Mouse (Mus musculus) kidney, embryonic 16.5 days (tissue): Measurements from ENCODE around the gene Olfr134. TPM values are rescaled to one million over a fixed set of nuclear protein-coding genes. Genes with fewer than 3 reads are reported as not detected.
"Not testable (repeated sequence)": the region's sequence is repeated elsewhere in the genome, so short reads cannot be mapped to it uniquely, and the experiment has no call there.

Experiments
- ATAC-seq: fragments of 200-750 bp; cut with Nextera tagmentation; 2 replicates; pipeline ENCODE4 v1.8.0; 2017; ENCODE audit warnings: moderate TSS enrichment; ENCODE audit not compliant: low FRiP score, low TSS enrichment
- H3K27ac ChIP-seq: fragments of 300-500 bp; sonication (generic); 2 replicates; pipeline ENCODE4 v1.5.1; 2014; ENCODE audit warnings: low read length
- H3K27me3 ChIP-seq: fragments of 300-500 bp; sonication (generic); 2 replicates; pipeline ENCODE4 v1.6.1; 2014; ENCODE audit warnings: low read length, control low read depth, mixed read lengths; ENCODE audit not compliant: insufficient read depth
- H3K36me3 ChIP-seq: fragments of 300-500 bp; sonication (generic); 2 replicates; pipeline ENCODE4 v1.6.1; 2014; ENCODE audit warnings: low read length, control low read depth, mixed read lengths; ENCODE audit not compliant: insufficient read depth
- H3K4me1 ChIP-seq: fragments of 300-500 bp; sonication (generic); 2 replicates; pipeline ENCODE4 v1.6.1; 2014; ENCODE audit warnings: low read length, control low read depth, mixed read lengths; ENCODE audit not compliant: insufficient read depth
- H3K4me2 ChIP-seq: fragments of 300-500 bp; sonication (generic); replicated peaks from 2 replicates; pipeline ENCODE4 v1.6.1; 2014; ENCODE audit warnings: low read depth, low read length
- H3K4me3 ChIP-seq: fragments of 300-500 bp; sonication (generic); 2 replicates; pipeline ENCODE4 v1.5.1; 2014; ENCODE audit warnings: mild to moderate bottlenecking, low read length
- H3K9ac ChIP-seq: fragments of 300-500 bp; sonication (generic); replicated peaks from 2 replicates; pipeline ENCODE4 v1.6.1; 2014; ENCODE audit warnings: low read length
- H3K9me3 ChIP-seq: fragments of 300-500 bp; sonication (generic); 2 replicates; pipeline ENCODE4 v1.6.1; 2016; ENCODE audit warnings: low read length, control low read depth
- WGBS: fragments of 180-500 bp; shearing (Covaris S2); extraction: QIAGEN DNeasy Blood & Tissue Kit; methylation state at CpG from one replicate; pipeline ENCODE4 v1.1.7; 2014; 5-methylcytosine and 5-hydroxymethylcytosine counted together
- polyA plus RNA-seq: library from polyadenylated mRNA; unstranded; fragments of >200 nt; fragmentation: Nextera tagmentation; extraction: Ambion mirVana; gene quantifications from 2 replicates; pipeline ENCODE4 v1.2.1, GENCODE M21; 2015

Gene Olfr134
- polyA plus RNA-seq, result not detected in 2 replicates

DNA sequence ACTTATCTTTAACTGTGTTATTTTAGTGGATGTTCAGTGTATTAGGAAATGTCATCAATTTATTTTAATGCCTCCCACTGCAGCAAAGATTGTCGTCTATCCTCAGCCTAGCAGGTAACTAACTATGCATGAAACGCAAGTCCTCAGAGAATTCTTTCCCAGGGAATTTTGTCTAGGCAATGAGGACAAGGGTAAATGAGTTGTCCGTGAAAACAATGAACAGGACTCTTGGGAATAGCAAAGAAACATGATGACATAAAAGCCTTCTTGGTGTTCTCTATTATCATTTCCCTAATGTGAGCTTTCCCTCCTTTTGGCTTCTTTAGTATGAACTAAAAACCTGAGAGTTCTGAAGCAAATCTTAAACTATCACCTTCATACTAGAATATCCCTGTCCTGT lies at the start of gene Olfr134:
TSS of gene Olfr134 (plus strand) at position 301 of the 400 bp plus-strand sequence.
- Histone ChIP-seq H3K9ac (no peak within 1 kb of the TSS), H3K36me3 (no peaks in the 10 kb centered on the region), H3K4me3 (no peak within 1 kb of the TSS), H3K27ac (no peak within 1 kb of the TSS), H3K27me3 (no peaks in the 10 kb centered on the region), H3K9me3 (0 out of 2 replicates have a peak, but pooled peaks cover 2% of the 10 kb centered on the region), H3K4me2 (no peak within 1 kb of the TSS), H3K4me1 (no peaks in the 10 kb centered on the region)
- 74% methylated on average over 3 of the region's 3 CpGs for WGBS
- no peak for ATAC-seq

DNA sequence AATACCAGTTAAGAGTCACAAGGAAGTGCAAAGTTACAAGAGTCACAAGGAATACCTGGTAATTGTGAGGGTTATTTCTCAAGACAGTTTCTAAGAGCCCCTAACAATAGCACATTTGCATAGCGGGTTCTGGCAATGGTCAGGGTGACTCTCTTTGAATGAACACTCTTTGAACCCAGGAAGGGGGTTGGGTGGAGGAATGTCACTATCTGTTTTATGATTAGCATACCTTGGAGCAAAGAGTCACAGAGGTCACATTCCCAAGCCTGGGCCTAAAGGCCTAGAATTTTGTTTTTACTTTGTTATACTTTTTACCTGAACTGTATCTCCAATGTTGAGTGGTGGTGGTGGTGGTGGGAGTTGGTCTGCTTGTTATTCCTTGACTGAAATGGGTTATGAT lies 47.0 kb upstream of the Olfr134 start:
- 78% methylated on average over 1 of the region's 1 CpGs for WGBS
- not testable (repeated sequence) for ATAC-seq

DNA sequence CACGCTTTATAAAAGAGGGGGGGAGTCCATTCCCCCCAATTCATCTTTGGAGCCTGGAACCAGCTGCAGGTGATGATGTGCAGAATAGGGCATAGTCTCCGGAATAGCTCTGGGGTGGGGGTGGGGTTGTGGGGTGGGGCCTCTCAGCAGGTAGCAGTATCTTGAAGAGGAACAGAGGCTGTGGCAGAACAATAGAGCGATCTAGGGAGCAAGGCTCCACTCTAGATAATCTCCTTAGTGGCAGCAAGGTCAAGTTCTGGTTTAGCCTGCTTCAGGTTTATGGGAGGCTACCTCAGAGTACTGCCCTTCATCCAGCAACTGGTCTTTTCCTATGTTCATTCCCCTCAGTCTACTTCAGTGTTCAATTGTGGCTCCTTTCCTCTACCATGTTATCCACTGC lies 45.8 kb upstream of the Olfr134 start:
- H3K9ac ChIP-seq, H3K9me3 ChIP-seq, H3K4me2 ChIP-seq, H3K27me3 ChIP-seq, ATAC-seq, H3K4me1 ChIP-seq, H3K4me3 ChIP-seq, H3K36me3 ChIP-seq, H3K27ac ChIP-seq: not testable (repeated sequence)
- WGBS, result 77% methylated on average over 3 of the region's 3 CpGs

More for the DNA sequence above, 47.0 kb upstream of the Olfr134 start:
- H3K27ac ChIP-seq, H3K4me2 ChIP-seq, H3K4me1 ChIP-seq, H3K4me3 ChIP-seq, H3K27me3 ChIP-seq, H3K9me3 ChIP-seq, H3K9ac ChIP-seq, H3K36me3 ChIP-seq: not testable (repeated sequence)

DNA sequence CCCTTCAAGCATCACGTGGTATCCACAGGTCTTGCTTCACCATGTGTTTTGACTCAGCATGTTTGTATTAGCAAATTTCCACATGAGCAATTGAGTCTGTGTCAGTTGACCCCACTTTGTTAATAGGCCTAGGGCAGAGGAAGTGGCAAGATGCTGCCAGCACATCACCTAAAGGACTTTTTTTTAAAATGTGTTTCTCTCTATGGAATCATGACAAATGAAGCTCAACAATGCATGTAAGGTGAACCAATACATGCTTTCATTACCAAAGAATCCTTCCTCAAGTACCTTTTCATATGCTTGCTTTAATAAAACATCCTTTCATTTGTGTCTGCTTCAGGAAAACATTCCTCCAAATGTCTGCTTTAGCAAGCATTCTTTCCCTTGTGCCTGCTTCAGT lies 36.8 kb upstream of the Olfr134 start, which contains the start of gene Olfr132:
TSS of gene Olfr132 (minus strand) at position 101 of the 400 bp plus-strand sequence.
- no peak within 1 kb of the TSS for H3K4me3 ChIP-seq
- H3K4me2 ChIP-seq, result no peak within 1 kb of the TSS
- no peaks in the 10 kb centered on the region for H3K36me3 ChIP-seq
- H3K4me1 ChIP-seq, result no peaks in the 10 kb centered on the region
- 54% methylated on average over 1 of the region's 1 CpGs for WGBS
- no peak within 1 kb of the TSS for H3K9ac ChIP-seq
- no peak for ATAC-seq
- no peak within 1 kb of the TSS for H3K27ac ChIP-seq
- H3K27me3 ChIP-seq, result no peaks in the 10 kb centered on the region
- H3K9me3 ChIP-seq, result no peaks in the 10 kb centered on the region

DNA sequence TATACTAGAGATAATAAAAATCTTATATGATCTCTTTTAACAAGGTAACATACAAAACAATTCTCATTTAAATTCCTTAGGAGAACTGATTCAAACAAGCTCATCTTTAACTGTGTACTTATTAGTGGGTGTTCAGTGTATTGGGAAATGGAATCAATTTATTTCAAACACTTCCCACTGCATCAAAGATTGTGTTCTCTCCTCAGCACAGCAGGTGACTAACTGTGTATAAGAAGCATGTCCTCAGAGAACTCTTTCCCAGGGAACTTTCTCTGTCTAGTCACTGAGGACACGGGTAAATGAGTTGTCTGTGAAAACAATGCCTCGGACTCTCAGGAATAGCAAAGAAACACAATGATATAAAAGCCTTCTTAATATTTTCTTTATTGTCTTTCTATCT lies 26.2 kb upstream of the Olfr134 start, which contains the start of gene Olfr133:
TSS of gene Olfr133 (plus strand) at position 301 of the 400 bp plus-strand sequence.
- Histone ChIP-seq H3K9me3 (0 out of 2 replicates have a peak, but pooled peaks cover 4% of the 10 kb centered on the region), H3K4me1 (no peaks in the 10 kb centered on the region), H3K4me3 (no peak within 1 kb of the TSS), H3K4me2 (no peak within 1 kb of the TSS), H3K27ac (no peak within 1 kb of the TSS), H3K27me3 (no peaks in the 10 kb centered on the region), H3K9ac (no peak within 1 kb of the TSS), H3K36me3 (no peaks in the 10 kb centered on the region)
- WGBS, result 70% methylated on average over 2 of the region's 2 CpGs
- no peak for ATAC-seq

DNA sequence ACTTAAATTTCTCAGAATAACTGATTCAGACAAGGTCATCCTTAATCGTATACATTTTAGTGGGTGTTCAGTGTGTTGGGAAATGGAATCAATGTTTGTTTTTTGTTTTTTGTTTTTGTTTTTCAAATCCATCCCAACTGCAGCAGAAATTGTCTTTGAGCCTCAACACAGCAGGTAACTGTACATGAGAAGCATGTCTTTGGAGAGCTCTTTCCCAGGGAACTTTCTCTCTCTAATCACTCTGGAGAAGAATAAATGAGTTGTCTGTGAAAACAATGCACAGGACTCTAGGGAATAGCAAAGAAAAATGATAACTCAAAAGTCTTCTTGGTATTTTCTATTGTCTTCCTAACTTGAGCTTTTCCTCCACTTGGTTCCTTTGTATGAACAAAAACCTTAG lies 32.8 kb downstream of the Olfr134 start, which contains the start of gene Olfr135:
TSS of gene Olfr135 (plus strand) at position 301 of the 400 bp plus-strand sequence.
- Histone ChIP-seq H3K4me1 (no peaks in the 10 kb centered on the region), H3K4me2 (no peak within 1 kb of the TSS), H3K27ac (no peak within 1 kb of the TSS), H3K36me3 (no peaks in the 10 kb centered on the region), H3K27me3 (no peaks in the 10 kb centered on the region), H3K4me3 (no peak within 1 kb of the TSS), H3K9me3 (peaks cover 6% of the 10 kb centered on the region; the same call in 1 of the 2 replicates), H3K9ac (no peak within 1 kb of the TSS)
- no peak for ATAC-seq
- WGBS, result 89% methylated on average over 1 of the region's 1 CpGs

Other genes starting within 250 kb of the Olfr134 start
- gene Olfr761, start 218.3 kb upstream of the Olfr134 start, polyA plus RNA-seq, result not detected in 2 replicates
- gene Olfr129, start 111.3 kb upstream of the Olfr134 start, polyA plus RNA-seq, result not detected in 2 replicates
- gene Olfr130, start 107.5 kb upstream of the Olfr134 start, polyA plus RNA-seq, result not detected in 2 replicates
- gene Olfr131, start 82.7 kb upstream of the Olfr134 start, polyA plus RNA-seq, result not detected in 2 replicates
- gene Olfr132, start 36.9 kb upstream of the Olfr134 start, polyA plus RNA-seq, result not detected in 2 replicates
- not detected in 2 replicates for gene Olfr133, start 26.1 kb upstream of the Olfr134 start, polyA plus RNA-seq
- gene Olfr135, start 32.9 kb downstream of the Olfr134 start, polyA plus RNA-seq, result not detected in 2 replicates
- not detected in 2 replicates for gene Olfr138, start 89.6 kb downstream of the Olfr134 start, polyA plus RNA-seq
- gene Olfr137, start 136.2 kb downstream of the Olfr134 start, polyA plus RNA-seq, result not detected in 2 replicates
- not detected in 2 replicates for gene Olfr136, start 158.4 kb downstream of the Olfr134 start, polyA plus RNA-seq
- not detected in 2 replicates for gene Esp36, start 248.8 kb downstream of the Olfr134 start, polyA plus RNA-seq